Mouse (Mus musculus) c-Kit-positive CD71-positive TER-119-positive erythroid progenitor cells, embryonic 14.5 days (primary cell): ENCODE measurements at regions not wholly inside any gene's neighbourhood (a gene's known extent, or its start where the extent isn't known, plus 50 kb on each side); places are given as distances from the start of the nearest gene placed in this dataset.

Source experiments
- DNase-seq: peaks from one replicate; pipeline ENCODE4 v3.0.0-alpha.2; 2013; ENCODE audit warnings: low spot score

- no peak for DNase-seq
Observed at GRCm38 (mm10) chr14:120146908-120147770, 104.9 kb upstream of the Oxgr1 start.

DNA sequence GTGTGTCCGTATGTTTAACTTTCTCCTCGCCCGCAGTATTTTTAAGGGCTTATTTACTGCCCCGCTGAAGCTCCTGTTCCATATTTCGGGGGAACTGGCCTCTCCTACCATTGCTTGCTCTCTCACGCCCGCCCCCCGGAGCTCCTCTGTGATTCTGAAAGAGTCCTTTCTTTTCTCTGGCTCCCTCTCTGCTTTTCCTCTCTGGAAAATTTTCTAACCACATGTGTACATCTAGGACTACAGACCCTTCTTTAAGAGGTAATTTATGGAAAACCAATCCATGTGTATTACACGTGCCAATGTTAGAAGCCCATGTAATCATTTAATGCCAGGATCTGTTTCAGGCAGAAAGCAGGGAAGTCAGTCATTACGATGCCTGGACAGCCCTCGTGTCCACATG is 106.6 kb upstream of the Oxgr1 start:
- no peak for DNase-seq

DNA sequence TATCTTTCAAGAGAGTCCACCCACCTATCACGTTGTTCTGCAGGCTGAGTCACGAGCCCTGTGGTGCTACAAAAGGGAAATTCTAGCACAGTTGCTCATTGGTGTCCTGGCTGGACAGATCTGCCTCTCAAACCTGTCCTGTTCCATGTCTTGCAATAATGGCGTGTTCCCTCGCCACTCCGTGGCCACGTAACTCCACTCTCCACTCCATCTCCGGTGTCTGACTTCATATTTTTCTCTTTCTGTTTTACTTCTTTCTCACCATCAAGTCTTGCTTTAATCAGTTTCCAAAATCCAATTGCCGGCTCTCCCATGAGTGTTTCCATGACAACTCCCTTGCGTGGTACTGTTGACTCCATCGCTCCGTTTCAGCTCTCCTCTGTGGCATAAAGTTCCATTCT is 107.1 kb upstream of the Oxgr1 start:
- DNase-seq, result no peak

- DNase-seq, result no peak
Observed at GRCm38 (mm10) chr14:120150589-120150988, 108.4 kb upstream of the Oxgr1 start.

GRCm38 (mm10) chr14:120154413-120154812 is 112.2 kb upstream of the Oxgr1 start:
- no peak for DNase-seq

GRCm38 (mm10) chr14:120164184-120164583 is 111.3 kb upstream of the Mbnl2 start:
- DNase-seq, result no peak

DNA sequence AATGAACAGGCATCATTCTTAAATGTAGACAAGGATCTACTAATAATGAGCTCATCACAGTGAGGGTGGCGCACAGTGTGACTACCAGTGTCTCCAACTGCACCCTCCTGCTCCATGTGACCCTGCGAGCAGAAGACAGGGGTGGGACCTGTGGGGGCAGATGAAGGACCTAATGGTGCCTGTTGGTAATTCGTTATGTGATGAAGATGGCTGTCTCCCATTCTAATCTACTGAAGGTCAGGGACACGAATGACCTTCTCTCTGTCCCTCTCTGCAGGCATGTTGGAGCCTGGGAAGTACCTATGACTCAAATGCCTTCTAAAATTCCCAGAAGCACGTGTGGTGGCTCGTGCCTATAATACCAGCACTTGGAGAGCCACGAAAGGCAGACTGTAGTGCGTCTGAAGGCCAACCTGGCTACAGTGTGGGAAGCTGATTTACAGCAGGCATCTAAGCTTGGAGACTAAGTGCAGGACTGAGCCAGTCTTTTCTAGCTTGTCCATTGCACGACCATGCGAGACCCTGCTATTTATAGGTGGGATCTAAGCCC is 109.9 kb upstream of the Mbnl2 start:
- DNase-seq, result no peak

DNA sequence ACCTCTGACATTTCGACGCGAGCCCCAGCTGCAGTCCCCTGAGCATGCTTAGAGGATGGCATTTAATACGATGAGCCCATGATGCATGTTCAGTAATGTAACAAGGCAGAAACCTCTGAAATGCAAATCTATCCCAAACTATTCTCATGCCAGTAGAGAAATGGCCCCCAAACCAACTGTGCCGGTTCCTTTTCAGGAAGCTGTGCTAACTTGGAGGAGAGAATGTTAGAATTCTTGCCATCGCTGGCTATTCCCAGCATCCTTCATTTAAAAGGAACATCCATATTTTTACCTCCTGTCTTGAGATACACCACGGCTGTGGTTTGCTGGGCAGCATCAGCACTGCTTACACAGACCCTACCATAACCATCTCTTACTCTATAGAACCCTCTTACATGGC is 104.7 kb upstream of the Mbnl2 start:
- no peak for DNase-seq

DNA sequence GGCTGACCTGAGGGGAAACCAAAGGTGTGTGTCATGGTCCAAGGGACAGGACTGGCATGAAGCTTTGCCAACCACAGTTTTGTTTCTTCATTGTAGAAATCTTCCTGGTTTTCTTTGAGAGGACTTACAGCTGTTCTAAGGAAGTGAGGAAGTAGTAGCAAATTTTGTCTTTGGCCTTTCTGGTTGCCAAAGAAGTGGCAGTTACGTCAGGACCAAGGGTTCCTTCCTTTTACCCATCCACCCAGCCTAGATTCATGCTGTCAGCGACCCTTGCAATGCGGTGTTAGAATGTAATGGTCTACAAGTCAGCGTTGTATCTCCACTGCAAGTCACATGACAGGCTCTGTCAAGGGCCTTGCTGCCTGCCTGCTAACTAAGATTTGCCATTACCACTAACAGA is 103.4 kb upstream of the Mbnl2 start:
- no peak for DNase-seq

- DNase-seq, result no peak
Observed at GRCm38 (mm10) chr14:120172844-120173243, 102.6 kb upstream of the Mbnl2 start.

DNA sequence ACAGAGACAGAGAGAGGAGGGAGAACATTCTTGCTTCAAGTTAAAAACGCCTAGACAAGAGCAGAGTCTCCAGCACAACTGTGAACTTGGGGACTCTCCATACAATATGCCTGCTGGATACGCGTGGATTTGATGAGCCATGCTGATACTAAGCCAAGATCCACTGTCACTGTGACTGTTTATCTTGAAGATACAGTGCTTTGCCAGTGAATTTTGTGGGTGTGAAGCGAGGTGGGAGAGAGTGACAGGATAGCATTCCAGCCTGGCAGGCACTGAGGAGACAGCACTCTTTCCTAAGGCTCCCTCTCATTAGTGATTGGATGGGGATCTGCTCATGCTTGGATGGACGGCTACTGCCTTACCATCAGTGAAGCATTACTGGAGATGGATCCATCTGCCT is 100.9 kb upstream of the Mbnl2 start:
- DNase-seq, result no peak

- no peak for DNase-seq
Observed at GRCm38 (mm10) chr14:120195218-120195617, 80.3 kb upstream of the Mbnl2 start.

DNA sequence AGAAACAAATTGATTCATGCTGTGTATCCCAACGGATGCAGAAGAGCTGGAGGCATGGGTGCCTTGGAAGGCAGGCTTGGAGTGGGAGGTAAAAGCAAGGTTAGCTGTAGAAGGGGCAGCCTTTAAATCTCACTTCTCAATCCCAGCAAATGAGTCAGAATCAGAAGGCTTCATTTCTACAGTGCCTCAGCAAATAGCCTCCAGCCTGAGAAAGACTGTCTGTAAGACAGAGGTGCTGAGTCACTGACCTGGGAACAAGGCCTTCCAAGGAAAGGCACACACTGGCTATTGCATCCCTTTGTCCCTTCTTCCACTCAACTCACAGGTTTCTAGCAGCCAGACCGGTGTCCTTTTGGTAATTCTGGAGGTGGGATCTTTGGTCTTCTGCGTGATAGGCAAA is 63.7 kb upstream of the Mbnl2 start:
- no peak for DNase-seq

DNA sequence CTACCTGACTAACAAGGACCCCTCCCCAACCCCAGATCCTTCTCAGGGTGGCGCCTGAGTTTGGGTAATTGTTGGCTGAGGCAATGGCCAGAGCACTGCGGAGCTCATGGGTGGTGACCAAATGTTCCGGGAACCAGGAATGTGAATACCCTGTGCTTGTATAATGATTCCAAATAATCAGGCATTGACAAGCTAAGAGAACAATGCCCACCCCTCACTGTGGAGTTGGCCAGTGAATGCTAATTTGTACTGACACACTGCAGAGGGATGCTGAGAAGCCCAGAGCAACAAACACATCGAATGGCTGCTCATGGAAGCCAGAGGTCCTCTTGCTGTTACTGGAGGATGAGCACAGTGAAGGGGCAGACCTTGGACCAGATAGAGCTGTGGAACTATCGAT is 62.8 kb upstream of the Mbnl2 start:
- DNase-seq, result no peak

- no peak for DNase-seq
Observed at GRCm38 (mm10) chr14:120219224-120219623, 56.2 kb upstream of the Mbnl2 start.

- no peak for DNase-seq
Observed at GRCm38 (mm10) chr14:120223528-120224201, 51.8 kb upstream of the Mbnl2 start.

DNA sequence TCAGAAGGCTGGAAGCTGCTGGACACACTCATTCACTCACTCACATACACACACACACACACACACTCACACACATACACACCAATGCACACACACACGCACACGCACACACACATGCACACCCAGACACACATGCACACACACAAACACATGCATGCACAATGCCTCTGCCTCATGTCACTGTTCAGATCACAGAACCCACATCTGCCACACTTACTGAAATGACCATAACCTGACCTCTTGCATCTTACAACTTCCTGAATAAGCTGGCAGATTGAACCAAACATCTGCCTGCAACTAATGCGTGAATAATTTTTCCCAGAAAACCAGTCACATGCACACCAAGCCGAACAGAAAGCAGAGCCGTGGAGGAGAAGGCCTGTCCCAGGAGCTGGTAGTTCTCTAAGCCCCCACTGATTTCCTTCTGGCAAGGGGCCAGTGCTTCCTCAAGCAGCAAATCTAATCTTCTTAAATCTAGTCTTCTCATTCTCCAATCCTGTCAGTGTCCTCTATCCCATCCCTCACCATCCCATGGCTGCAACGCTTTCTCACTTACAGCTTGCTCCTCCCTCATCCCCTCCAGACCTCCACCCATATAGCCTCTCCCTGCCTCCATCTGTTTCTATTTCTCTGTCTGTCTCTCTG is 51.1 kb upstream of the Mbnl2 start:
- DNase-seq, result no peak

DNA sequence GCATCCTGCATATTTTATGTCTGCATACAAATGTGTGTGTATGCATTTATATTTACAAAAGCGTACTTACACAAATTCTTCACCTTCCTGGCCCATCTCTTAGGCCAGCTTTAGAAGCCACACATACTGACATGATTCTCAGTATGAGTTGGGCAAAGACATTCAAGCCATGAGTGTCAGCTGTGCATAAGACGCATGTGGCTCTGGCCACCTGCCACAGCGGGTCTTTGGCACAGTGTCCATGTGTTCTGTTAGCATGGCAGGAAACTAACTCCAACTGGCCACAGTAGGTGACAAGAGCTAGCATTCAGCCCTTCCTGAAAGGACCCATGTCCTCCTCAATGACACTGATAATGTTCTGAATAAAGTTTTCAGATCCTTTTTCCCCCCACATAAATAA is 49.8 kb upstream of the Mbnl2 start:
- DNase-seq, result no peak
